Mouse (Mus musculus): ENCODE measurements around the gene 3110040M04Rik. TPM values are rescaled to one million over a fixed set of nuclear protein-coding genes. Genes with fewer than 3 reads are reported as not detected.

3110040M04Rik gene
- total and polyA plus RNA-seq, 3 experiments, result not detected

DNA sequence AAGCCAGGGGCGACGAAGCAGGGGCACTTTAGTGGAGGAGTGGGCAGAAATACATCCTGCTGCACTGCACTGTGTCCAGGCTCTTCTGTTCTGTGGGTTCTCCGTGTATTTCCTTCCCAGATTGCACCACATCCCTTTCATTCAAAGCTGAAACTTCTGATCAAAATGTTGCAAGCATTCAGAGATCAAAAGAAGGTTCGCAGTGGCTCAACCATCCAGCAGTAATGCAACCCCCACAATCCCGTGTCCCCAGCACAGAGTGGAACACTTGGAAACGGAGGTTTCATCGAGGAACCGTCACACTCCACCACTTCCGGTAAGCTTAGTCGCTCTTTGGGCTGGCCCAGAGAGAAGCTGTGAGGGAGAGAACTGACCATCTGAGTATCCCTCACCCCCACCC, 41.2 kb downstream of the 3110040M04Rik start:
- Histone ChIP-seq H3K36me3 (replicated peaks in 1 of 2; ENCODE audit: control insufficient read depth in 1 of 2, insufficient read depth in 1 of 2, low read length in 1 of 2) (no peaks in the 10 kb centered on the region), H3K27ac (ENCODE audit: insufficient read depth, low read depth) (no peak overlapping the region), H3K27me3 (replicated peaks) (no peaks in the 10 kb centered on the region), H3K79me2 (replicated peaks; ENCODE audit: control insufficient read depth, extremely low read depth, insufficient read depth, poor library complexity, severe bottlenecking) (no peaks in the 10 kb centered on the region), H3K9ac (ENCODE audit: insufficient read depth, low read depth) (no peak overlapping the region), H3K4me3 (replicated peaks in 1 of 3; ENCODE audit: low read depth in 2 of 3, low read length in 2 of 3, poor library complexity in 1 of 3) (no peak overlapping the region), H3K4me2 (ENCODE audit: insufficient read depth, low read depth, poor library complexity, severe bottlenecking) (no peak overlapping the region), H3K9me3 (replicated peaks; ENCODE audit: low read length) (no peaks in the 10 kb centered on the region), H3K4me1 (ENCODE audit: control insufficient read depth in 1 of 2, insufficient read depth in 2 of 2) (peaks cover 0 to 8% of the 10 kb centered on the region in 2 experiments; a peak in 1 of 4 replicates)
- dilution Hi-C loops (cut with MboI; ENCODE audit: extremely low pct_ligation_motif_present, extremely low pct_unique_long_range_greater_than_20kb, low sequenced_read_pairs), result no loop called here
- DNase-seq (ENCODE audit: extremely low read depth), result no peak
- no peak for TF ChIP-seq JUN (IDR thresholded peaks at IDR 0.05; ENCODE audit: insufficient read depth, low read depth, low read length)
- no peak for TF ChIP-seq SIN3A (IDR thresholded peaks at IDR 0.05; ENCODE audit: low read length)
- TF ChIP-seq JUND (conservative IDR thresholded peaks at IDR 0.05; ENCODE audit: low read depth, low read length), result no peak
- no peak for TF ChIP-seq E2F4 (IDR thresholded peaks at IDR 0.05; ENCODE audit: insufficient replicate concordance, low read depth, low read length)
- no peak for TF ChIP-seq EP300 (IDR thresholded peaks at IDR 0.05; ENCODE audit: low read length)
- TF ChIP-seq POLR2AphosphoS2 (IDR thresholded peaks at IDR 0.05; ENCODE audit: low read depth, low read length), result no peak
- no peak for TF ChIP-seq CHD1 (IDR thresholded peaks at IDR 0.05; ENCODE audit: low read depth, low read length)
- TF ChIP-seq NELFE (IDR thresholded peaks at IDR 0.05; ENCODE audit: low read depth, low read length), result no peak
- no peak for TF ChIP-seq TBP (conservative IDR thresholded peaks at IDR 0.05; ENCODE audit: low read depth, low read length)
- TF ChIP-seq IRF4 (IDR thresholded peaks at IDR 0.05; ENCODE audit: low read depth, low read length), result no peak
- TF ChIP-seq ZKSCAN1 (IDR thresholded peaks at IDR 0.05; ENCODE audit: borderline replicate concordance, low read depth, low read length), result no peak
- TF ChIP-seq UBTF (IDR thresholded peaks at IDR 0.05; ENCODE audit: low read depth, low read length), result no peak
- TF ChIP-seq BHLHE40 (IDR thresholded peaks at IDR 0.05; ENCODE audit: low read depth, low read length), result no peak
- in situ Hi-C loops (cut with MboI; ENCODE audit: low pct_ligation_motif_present, low pct_unique_long_range_greater_than_20kb, low sequenced_read_pairs), result loop anchor here (10.0 kb wide), 1 partner anchor 160 kb away; no protein-coding TSS in a partner anchor

- no peak for DNase-seq (ENCODE audit: extremely low read depth)
- no peak overlapping the region for H3K9ac ChIP-seq (ENCODE audit: insufficient read depth, low read depth)
- H3K9me3 ChIP-seq (replicated peaks; ENCODE audit: low read length), result no peaks in the 10 kb centered on the region
- no peak overlapping the region for H3K4me3 ChIP-seq (replicated peaks in 1 of 3; ENCODE audit: low read depth in 2 of 3, low read length in 2 of 3, poor library complexity in 1 of 3)
- no peaks in the 10 kb centered on the region for H3K79me2 ChIP-seq (replicated peaks; ENCODE audit: control insufficient read depth, extremely low read depth, insufficient read depth, poor library complexity, severe bottlenecking)
- in situ Hi-C loops (cut with MboI; ENCODE audit: low pct_ligation_motif_present, low pct_unique_long_range_greater_than_20kb, low sequenced_read_pairs) (loop anchor here (10.0 kb wide), 1 partner anchor 161 kb away; no protein-coding TSS in a partner anchor), dilution Hi-C loops (cut with MboI; ENCODE audit: extremely low pct_ligation_motif_present, extremely low pct_unique_long_range_greater_than_20kb, low sequenced_read_pairs) (no loop called here)
- no peak overlapping the region for H3K4me2 ChIP-seq (ENCODE audit: insufficient read depth, low read depth, poor library complexity, severe bottlenecking)
- H3K36me3 ChIP-seq (replicated peaks in 1 of 2; ENCODE audit: control insufficient read depth in 1 of 2, insufficient read depth in 1 of 2, low read length in 1 of 2), result no peaks in the 10 kb centered on the region
- no peak overlapping the region for H3K27ac ChIP-seq (ENCODE audit: insufficient read depth, low read depth)
- no peak for TF ChIP-seq ZKSCAN1 (IDR thresholded peaks at IDR 0.05; ENCODE audit: borderline replicate concordance, low read depth, low read length)
- TF ChIP-seq ETS1 (conservative IDR thresholded peaks at IDR 0.05; ENCODE audit: low read depth, low read length), result no peak
- no peak for TF ChIP-seq UBTF (IDR thresholded peaks at IDR 0.05; ENCODE audit: low read depth, low read length)
- TF ChIP-seq TBP (conservative IDR thresholded peaks at IDR 0.05; ENCODE audit: low read depth, low read length), result no peak
- H3K4me1 ChIP-seq (ENCODE audit: control insufficient read depth in 1 of 2, insufficient read depth in 2 of 2), result peaks cover 0 to 14% of the 10 kb centered on the region in 2 experiments; a peak in 2 of 4 replicates
- no peaks in the 10 kb centered on the region for H3K27me3 ChIP-seq (replicated peaks)
These were observed 41.9 kb downstream of the 3110040M04Rik start for GRCm38 (mm10) chr1:151245846-151246245.
